Mouse (Mus musculus): ENCODE data around the gene Ndufc1. TPM values are rescaled to one million over a fixed set of nuclear protein-coding genes. Genes with fewer than 3 reads are reported as not detected.
A peak's percentile ranks its signal among the peaks of the same experiment; 100 is the strongest.
"Not testable (repeated sequence)": the region's sequence is repeated elsewhere in the genome, so short reads cannot be mapped to it uniquely, and the experiment has no call there.

Ndufc1 gene
- total RNA-seq (2022), result 100 to 1,000 TPM; 289 to 306 (median 295) TPM

DNA sequence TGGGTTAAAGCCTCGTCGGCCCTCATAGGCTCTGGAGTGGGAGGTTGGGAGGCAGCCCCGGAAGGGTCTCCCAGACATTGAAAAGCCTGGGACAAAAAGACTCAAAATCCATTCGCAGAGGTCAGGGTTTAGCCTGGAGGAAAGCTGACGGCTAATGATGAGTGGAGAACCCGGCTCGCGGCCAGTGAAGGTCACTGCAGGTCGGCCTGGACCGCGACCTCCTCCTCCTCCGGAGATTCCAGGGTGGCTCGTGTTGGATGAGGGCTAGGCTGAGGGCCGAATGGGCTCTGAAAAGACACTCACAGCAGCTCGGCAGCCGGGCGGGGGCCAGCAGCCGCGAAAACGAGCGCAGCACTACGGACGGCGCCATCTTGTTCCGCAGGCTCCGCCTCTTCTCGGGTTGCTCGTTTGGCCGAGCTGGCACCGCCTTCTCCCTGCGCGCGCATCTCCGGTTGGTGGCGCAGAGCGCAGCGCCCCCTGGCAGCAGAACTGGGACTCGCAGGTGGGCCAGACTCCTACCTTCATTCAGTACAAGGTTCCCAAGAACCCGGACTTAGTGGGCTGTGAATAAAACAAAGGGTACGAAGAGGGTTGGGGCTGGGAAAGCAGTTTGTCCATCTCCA is at the start of gene Ndufc1:
Gene Ndufc1 (minus strand): TSS at position 428 of the 623 bp plus-strand sequence.
- peak; percentile 89 to 98 for DNase-seq (ENCODE audit: low spot score in 2 of 2)

DNA sequence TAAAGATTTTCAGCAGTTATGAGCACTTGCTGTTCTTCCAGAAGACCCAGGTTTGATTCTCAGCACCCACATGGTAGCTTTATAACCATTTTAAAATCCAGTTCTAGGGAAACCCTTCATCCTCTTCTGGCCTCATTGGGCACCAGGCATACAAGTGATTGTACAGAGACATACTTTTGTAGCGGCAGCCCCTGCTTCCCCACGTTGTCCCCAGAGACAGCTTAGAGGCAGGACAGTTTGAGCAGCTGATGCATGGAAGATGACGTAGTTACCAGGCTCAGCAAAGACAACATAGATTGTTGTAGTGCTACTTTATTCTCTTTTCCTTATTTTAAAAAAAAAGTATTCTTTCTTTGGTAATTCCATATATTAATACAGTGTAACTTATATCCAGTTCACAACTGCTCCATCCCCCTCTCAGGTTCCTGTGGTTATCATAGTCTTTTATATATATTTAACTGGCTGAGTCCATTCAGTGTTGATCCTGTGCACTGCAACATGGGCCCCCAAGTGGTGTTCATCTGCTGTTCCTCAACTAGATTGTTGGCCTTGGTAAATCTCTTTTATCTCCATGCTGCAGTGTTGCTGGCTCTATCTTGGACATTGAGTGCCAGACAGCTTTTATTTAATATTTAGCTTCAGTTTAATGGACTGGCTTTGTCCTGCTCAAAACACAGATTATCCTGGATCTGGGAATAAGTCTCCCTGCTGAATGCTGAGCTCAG is 26.2 kb upstream of the Ndufc1 start:
- no peak for DNase-seq (ENCODE audit: low spot score in 2 of 2)

DNA sequence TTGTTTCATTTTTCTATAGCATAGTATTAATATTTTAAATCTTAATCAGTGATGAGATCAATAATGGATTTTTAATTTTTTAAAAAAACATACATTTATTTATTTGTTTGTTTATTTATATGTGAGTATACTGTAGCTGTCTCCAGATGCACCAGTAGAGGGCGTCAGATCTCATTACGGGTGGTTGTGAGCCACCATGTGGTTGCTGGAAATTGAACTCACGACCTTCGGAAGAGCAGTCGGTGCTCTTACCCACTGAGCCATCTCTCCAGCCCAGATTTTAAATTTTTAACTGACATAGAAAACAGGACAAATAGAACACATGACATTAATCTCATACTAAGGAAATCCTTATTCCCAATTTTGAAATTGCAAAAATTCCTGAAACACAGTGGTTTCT is 25.6 kb upstream of the Ndufc1 start:
- not testable (repeated sequence) for DNase-seq (ENCODE audit: low spot score in 2 of 2)

DNA sequence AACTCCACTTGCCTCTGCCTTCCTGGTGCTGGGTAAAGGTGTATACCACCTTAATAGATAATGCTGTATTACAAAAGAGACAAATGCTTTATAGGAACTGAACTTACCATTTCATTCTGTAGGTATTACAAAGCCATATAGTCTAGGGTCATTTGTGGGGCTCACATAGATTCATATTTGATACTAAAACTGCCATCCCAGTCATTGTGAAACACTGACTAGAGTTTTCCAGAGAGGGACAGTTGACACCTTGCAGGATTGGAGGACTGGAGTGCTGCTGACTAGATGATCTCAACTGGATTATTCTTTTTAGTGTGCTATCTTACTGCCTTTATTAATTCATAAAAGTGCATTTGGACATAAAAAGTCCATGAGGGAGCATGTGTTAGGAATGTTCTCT is 16.6 kb upstream of the Ndufc1 start:
- no peak for DNase-seq (ENCODE audit: low spot score in 2 of 2)

DNA sequence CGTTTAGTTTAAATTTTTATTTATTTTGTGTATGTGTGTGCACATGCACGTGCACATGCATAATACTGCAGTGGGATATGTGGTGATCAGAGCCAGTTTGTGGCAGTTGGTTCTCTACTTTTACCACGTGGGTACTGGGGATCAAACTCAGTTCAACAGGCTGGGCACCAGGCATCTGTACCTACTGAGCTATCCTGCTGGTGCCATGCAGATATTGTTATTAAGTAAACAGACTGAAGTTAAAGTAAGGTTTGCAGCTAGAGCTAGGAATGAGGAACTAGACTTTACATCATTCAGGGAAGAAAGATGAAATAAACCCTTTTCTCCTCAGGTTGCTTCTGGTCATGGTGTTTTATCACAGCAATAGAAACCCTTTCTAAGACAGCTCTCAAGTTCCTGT is 13.1 kb upstream of the Ndufc1 start:
- DNase-seq (ENCODE audit: low spot score in 2 of 2), result no peak

DNA sequence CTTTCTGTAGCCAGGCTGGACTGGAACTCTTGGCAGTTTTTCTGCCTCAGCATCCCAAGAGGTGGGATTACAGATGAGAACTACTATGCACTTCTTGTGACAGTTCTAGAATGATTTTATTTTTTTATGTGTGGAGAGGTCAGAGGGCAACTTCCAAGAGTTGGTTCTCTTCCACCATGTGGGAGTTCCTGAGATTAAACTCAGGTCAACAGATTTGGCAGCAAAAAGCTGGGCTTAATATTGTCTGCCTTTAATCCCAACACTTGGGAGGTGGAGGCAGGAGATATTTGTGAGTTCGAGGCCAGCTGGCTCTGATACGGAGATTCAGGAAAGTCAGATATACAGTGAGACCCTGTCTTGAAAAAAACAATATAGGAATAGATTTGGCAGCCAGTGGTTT is 9.2 kb upstream of the Ndufc1 start:
- no peak for DNase-seq (ENCODE audit: low spot score in 2 of 2)

DNA sequence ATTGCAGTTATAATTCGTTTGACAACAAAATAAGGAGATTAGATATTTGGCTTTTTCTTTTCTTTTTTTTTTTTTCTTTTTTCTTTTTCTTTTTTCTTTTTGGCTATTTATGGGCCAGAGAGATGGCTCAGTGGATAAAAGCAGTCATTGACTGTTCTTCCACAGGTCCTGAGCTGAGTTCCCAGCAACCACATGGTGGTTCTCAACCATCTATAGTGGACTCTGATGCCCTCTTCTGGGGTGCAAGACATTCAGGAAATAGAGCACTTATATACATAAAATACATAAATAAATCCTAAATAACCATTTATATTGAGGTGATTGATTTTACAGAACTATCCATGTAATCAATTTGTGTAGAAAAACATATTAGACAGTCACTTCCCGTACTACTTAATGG is 8.7 kb upstream of the Ndufc1 start:
- DNase-seq (ENCODE audit: low spot score in 2 of 2), result no peak

DNA sequence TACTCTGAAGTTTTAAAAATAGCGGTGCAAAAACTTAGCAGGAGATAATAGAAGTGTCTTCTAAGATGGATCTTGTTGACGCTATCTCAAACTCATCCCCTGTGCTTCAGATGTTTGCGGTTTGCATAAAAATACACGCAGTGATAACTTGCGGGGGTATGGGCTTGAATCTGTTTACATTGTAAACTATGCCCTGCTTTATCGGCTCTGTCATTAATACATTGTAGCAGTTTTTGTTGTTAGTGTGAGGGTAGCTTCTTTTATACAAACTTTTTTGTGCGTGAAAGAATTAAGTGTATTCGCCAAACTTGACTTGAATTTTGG is 8.3 kb upstream of the Ndufc1 start:
- DNase-seq (ENCODE audit: low spot score in 2 of 2), result no peak

DNA sequence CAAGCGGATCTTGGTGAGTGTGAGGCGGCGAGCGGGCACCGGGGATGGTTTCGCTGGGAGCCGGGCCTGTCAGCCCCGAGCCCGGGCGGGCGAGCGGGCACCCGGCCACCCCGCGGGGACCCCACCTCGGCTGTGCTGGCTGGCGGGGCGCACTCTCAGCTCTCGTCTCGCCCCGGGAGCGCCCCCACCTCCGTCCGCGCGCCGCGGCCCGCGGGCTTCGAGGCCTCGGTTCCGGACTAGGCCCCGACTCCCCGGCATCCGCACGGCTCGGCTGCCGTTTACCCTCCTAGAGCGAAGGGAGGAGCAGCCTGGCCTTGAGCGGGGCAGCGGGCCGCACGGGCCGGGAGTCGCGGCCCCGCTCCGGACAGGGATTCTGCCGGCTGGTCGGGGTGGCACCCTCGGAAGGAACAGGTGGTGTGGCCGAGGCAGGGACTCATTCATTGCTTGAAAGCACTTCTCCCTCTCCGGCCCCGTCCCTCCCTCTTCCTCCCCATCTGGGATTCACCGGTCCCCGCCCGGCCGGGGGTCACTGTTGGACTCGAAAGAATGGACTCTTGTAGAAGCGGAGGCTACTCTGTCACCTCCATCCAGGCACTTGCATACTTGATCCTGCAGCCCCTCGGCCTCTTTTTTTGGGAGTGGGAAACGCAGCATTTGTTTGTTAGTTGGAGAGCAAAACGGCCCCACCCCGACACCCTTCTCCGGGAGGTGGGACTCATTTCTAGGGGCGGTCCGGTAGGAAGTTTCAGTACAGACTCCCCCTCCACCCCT is 7.8 kb upstream of the Ndufc1 start:
- no peak for DNase-seq (ENCODE audit: low spot score in 2 of 2)

DNA sequence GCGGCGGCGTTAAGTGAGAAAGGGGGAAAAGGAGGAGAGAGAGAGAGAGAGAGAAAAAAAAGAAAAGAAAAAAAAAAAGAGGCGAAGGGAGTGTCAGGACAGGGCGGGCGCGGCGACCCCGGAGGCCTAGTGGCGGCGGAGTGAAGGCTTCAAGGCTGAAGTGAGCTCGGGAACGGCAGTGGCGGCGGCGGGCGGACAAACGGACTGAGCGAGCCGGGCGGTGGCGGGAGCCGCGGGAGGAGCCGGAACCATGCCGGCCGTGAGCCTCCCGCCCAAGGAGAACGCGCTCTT is 7.2 kb upstream of the Ndufc1 start:
- DNase-seq (ENCODE audit: low spot score in 2 of 2), result no peak

DNA sequence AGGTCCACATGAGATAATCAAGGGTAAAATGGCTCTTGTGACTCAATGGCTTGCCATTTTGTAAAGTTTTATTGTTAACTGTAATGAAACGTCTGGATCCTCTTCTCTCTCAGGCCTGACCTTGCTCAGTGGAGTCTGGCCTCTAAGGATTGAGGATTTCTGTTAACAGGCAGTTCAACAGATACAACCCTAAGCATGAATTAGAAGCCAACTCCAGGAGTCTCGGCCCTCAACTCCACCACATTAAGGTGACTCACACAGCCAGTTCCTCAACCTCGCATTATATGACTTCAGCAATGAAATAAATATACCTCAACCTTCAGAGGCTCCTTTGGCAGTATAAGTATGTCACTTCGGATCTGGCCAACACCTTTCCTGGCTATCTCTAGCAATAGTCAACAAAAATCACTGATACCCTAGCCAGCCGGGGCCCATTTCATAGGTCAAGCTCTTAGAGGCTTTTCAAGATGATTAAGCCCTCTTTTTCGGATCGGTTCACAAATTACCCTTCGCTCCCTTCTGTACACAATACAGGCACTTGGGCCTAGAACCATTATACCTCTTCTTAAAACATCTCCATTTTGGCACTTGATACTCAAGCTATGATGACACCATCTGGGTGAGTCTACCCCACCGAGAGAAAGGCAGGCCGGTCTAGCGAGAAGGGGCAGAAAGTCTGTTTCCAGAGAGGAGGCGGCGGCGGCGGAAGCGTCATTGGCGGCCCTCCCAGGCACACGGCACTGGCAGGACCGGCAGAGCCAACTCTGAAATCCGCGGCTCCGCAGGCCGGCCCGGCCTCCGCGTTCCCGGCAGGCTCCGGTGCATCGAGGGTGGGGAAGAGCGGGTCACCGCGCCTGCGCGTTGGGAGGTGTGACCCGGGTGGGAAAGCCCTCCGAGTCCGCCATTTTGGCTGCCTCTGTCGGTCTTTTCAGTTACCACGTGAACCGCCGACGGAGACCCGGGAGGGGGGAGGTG is 6.6 kb upstream of the Ndufc1 start, which contains the start of gene Naa15:
Gene Naa15 (plus strand): TSS at position 51 of the 975 bp plus-strand sequence.
- DNase-seq (ENCODE audit: low spot score in 2 of 2), result peak; percentile 88 to 96

DNA sequence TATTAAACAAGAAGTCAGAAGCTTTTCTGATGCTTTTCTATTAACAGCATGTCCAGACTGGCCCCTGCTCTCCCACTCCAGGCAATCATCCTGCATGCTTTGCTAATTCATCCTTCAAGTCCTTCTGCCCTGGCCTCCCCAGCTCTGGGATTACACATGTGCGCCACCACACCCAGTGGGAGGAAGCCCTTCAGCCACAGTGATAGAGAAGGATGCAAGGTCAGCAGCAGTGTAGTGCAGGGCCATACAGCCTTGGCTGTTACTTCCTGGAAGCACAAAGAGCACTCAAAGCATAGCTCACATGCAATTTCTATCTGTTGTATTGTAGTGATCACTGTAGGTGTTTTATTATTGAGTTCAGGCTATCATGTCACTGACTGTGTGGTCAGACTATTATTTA is 4.5 kb upstream of the Ndufc1 start:
- DNase-seq (ENCODE audit: low spot score in 2 of 2), result no peak

DNA sequence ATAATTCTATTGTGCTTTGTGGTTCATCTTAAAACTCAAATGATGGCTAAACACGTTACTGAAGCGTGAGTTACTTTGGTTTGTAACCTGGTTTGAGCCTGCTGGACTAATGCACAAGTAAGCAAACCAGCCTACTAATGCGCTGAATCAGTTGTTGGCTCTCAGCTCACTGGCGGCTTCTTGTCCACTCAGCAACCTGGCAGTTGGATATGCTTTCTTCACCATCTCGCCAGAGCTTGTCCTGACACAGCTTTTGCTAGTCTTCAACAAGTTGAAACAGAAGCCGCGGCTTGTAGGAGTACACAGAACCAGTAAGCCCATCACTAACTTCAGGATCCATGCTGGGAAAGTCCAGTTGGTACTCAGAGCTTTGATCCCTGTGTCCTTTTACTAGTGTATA is 3.7 kb upstream of the Ndufc1 start:
- no peak for DNase-seq (ENCODE audit: low spot score in 2 of 2)

DNA sequence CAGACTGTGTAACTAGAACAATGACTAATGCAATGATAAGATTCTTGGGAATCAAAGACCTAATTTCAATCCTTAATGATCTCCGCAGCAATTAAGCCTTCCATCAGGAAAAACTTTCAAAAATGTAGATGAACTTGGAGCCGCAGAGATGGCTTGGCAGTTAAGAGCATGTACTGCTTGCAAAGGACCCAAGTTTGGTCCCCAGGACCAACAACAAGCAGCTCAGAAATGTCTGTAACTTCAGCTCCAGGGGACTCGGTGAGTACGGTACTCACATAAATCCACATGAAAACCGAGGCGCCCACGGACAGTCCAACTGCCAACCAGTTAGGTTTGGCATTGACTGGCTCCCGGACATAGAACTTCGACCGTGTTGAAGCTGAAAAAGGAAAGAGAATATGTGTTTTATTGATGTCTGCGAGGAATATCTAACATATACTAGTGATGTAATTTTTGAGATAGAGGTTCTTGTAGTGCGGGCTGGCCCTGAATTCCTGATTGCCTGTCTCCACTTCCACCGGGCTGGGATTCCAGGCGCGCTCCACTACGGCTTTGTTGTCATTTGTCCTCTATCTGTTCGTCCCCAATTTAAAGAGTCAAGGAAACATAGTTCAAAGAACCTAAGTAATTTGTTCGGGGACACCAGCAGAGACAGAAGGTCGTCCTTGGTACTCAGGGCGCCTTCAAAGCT is 773 bp downstream of the Ndufc1 start:
- DNase-seq (ENCODE audit: low spot score in 2 of 2), result no peak

DNA sequence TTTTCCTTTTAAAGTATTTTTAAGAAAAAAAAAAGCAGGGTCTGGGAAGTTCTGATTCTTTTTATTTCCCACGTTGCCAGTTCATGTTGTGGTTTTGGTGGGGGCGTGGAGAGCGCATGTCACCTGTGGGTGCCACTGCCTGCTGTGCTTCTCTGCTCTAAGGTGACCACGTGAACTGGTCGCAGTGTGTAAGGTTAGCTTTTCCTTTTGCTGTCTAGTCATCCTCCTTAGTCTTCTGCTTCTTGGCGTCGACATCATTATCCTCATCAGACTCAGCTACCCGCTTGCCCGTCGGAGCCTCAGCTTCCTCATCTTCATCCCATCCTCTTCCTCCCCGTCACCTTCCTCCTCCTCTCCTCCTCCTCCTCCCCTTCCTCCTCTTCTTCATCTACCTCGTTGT is 6.2 kb downstream of the Ndufc1 start:
- DNase-seq (ENCODE audit: low spot score in 2 of 2), result no peak

DNA sequence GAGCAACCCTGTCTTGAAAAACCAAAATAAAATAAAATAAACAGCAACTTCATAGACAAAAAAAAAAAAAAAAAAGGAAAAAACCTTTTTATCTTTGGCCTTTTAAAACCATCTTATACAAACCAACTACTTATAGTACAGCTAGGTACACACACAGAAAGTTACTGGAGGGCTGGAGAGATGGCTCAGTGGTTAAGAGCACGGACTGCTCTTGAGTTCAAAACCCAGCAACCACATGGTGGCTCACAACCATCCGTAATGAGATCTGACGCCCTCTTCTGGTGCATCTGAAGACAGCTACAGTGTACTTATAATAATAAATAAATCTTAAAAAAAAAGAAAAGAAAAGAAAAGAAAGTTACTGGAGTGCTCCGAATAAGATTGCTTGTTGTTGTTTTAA is 6.7 kb downstream of the Ndufc1 start:
- not testable (repeated sequence) for DNase-seq (ENCODE audit: low spot score in 2 of 2)

DNA sequence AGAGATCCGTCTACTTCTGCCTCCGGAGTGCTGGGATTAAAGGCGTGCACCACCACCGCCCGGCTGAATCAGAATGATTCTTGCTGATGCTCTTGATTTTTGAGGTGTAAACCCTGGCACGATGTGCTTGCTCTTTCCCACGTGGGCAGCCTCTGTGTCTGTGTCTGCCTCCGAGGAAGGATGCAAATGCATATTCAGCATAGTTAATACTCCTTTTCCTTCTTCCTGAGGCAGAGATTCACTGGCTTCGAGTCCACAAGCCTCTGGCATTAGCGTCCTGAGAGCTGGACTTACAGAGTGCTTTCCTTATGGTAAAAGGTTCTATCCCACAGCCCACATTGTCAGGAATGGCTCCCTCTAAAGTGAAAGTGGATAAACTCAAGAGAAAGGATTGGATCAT is 8.1 kb downstream of the Ndufc1 start:
- DNase-seq (ENCODE audit: low spot score in 2 of 2), result no peak

DNA sequence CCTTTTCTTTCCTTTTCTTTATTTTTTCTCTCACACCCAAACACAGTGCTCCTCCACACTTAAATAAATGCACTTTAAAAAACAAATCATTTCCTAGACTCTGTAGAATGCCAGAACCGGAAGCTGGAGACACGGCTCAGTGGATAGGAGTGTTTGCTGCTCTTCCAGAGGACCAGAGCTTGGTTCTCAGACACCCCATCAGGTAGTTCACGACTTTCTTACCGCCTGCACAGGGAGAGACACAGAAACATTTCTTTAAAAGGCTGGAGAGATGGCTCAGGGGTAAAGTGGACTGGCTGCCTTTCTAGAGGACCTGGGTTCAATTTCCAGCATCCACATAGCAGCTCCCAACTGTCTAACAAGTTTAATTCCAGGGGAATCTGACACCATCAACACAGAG is 9.3 kb downstream of the Ndufc1 start:
- DNase-seq (ENCODE audit: low spot score in 2 of 2), result no peak

DNA sequence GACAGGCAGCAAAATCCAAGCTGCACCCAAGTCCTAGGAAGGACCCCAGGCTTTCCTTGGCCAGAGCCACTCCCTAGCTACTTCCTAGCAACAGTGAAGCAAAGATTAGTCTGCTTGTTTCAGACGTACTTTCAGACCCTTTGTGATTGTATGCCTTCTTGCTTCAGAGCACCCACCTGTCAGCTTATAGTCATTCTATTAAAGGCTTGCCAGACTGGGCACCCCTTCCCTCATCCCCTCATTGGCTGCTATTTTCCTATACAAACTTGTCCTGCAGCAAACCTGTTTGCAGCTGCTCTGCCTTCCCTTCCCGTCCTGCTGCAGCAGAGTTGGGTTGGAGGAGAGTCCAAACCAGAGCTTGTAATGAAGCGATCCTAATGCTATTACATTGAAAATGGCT is 10.1 kb downstream of the Ndufc1 start:
- no peak for DNase-seq (ENCODE audit: low spot score in 2 of 2)

DNA sequence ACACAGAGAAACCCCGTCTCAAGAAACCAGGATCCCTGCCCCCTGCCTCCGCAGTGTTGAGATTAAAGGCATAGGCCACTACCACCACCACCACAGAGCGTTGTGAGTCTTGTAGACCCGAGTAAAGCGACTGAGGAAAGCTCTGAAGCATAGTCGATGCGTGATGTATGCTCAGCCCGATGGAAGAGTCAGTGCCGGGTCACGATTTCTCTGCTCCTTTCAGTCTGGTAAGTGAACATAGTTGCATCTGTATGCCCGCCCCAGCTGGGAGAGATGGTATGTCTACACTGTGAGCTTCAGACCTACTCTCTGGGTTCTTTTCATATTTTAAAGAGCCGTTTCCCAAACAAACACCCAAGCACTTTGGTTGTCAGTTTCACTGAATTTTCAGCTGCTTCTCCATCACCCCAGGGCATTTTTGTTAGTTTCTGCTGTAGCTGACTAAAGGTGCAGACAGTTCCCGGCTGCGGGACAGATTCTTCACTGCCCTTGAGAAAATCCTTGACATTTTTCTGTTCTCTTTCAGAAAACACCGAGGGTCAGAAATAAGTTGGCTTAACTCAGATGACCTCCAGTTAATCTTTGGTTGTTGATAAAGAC is 11.0 kb downstream of the Ndufc1 start:
- no peak for DNase-seq (ENCODE audit: low spot score in 2 of 2)

Data from left cerebral cortex, adult 8-10 months (tissue).